Mouse (Mus musculus) liver, embryonic 14 days (tissue): ENCODE measurements around the gene Rhox3f. TPM values are rescaled to one million over a fixed set of nuclear protein-coding genes. Genes with fewer than 3 reads are reported as not detected.

ENCODE experiments used
- polyA plus RNA-seq: library from polyadenylated mRNA; depleted of rRNA; stranded (reverse); fragments of >200 nt; gene quantifications from 2 replicates; pipeline ENCODE4 v1.2.3, GENCODE M21; 2012; rRNA removed

Rhox3f gene
- polyA plus RNA-seq, result not detected in 2 replicates

GRCm38 (mm10) chrX:37580692-37581091 is at the start of gene Rhox3f:
TSS of gene Rhox3f (plus strand) at chrX:37580992.

GRCm38 (mm10) chrX:37541719-37542118 is 39.1 kb upstream of the Rhox3f start, which contains the start of gene Rhox3e:
TSS of gene Rhox3e (plus strand) at chrX:37542019.

GRCm38 (mm10) chrX:37557112-37557511 is 23.7 kb upstream of the Rhox3f start, which contains the start of gene Rhox4e:
TSS of gene Rhox4e (plus strand) at chrX:37557412.

GRCm38 (mm10) chrX:37571105-37571504 is 9.7 kb upstream of the Rhox3f start, which contains the start of gene Rhox2f:
TSS of gene Rhox2f (plus strand) at chrX:37571405.

GRCm38 (mm10) chrX:37607604-37608003 is 26.8 kb downstream of the Rhox3f start, which contains the start of gene Rhox4f:
TSS of gene Rhox4f (minus strand) at chrX:37607704.

GRCm38 (mm10) chrX:37628512-37628911 is 47.7 kb downstream of the Rhox3f start, which contains the start of gene Rhox3g:
TSS of gene Rhox3g (minus strand) at chrX:37628612.

Other genes with a start within 250 kb of the Rhox3f start
- gene Rhox3a2, start 201.0 kb upstream of the Rhox3f start, polyA plus RNA-seq, result not detected in 2 replicates
- not detected in 2 replicates for gene Rhox4a2, start 190.1 kb upstream of the Rhox3f start, polyA plus RNA-seq
- gene Rhox2b, start 168.9 kb upstream of the Rhox3f start, polyA plus RNA-seq, result not detected in 2 replicates
- 0.02 TPM in 1 of 2 replicates, not detected in the other for gene Rhox4b, start 148.5 kb upstream of the Rhox3f start, polyA plus RNA-seq
- not detected in 2 replicates for gene Rhox2c, start 127.3 kb upstream of the Rhox3f start, polyA plus RNA-seq
- not detected in 2 replicates for gene Rhox3c, start 122.4 kb upstream of the Rhox3f start, polyA plus RNA-seq
- gene Rhox4c, start 100.7 kb upstream of the Rhox3f start, polyA plus RNA-seq, result not detected in 2 replicates
- gene Rhox2d, start 87.6 kb upstream of the Rhox3f start, polyA plus RNA-seq, result not detected in 2 replicates
- gene Rhox4d, start 66.6 kb upstream of the Rhox3f start, polyA plus RNA-seq, result not detected in 2 replicates
- gene Rhox2e, start 50.5 kb upstream of the Rhox3f start, polyA plus RNA-seq, result not detected in 2 replicates
- gene Rhox3e, start 39.0 kb upstream of the Rhox3f start, polyA plus RNA-seq, result not detected in 2 replicates
- not detected in 2 replicates for gene Rhox4e, start 23.6 kb upstream of the Rhox3f start, polyA plus RNA-seq
- not detected in 2 replicates for gene Rhox2f, start 9.6 kb upstream of the Rhox3f start, polyA plus RNA-seq
- gene Rhox4f, start 26.7 kb downstream of the Rhox3f start, polyA plus RNA-seq, result not detected in 2 replicates
- not detected in 2 replicates for gene Rhox3g, start 47.6 kb downstream of the Rhox3f start, polyA plus RNA-seq
- gene Rhox2g, start 62.5 kb downstream of the Rhox3f start, polyA plus RNA-seq, result not detected in 2 replicates
- not detected in 2 replicates for gene Rhox4g, start 70.3 kb downstream of the Rhox3f start, polyA plus RNA-seq
- not detected in 2 replicates for gene Rhox3h, start 87.8 kb downstream of the Rhox3f start, polyA plus RNA-seq
- gene Rhox2h, start 92.3 kb downstream of the Rhox3f start, polyA plus RNA-seq, result not detected in 2 replicates
- 1.4 TPM in 2 replicates for gene Rhox5, start 223.8 kb downstream of the Rhox3f start, polyA plus RNA-seq
- gene Rhox6, start 245.9 kb downstream of the Rhox3f start, polyA plus RNA-seq, result 0.09 and 0.25 TPM in 2 replicates